Mouse (Mus musculus) kidney, embryonic 16.5 days (tissue): ENCODE measurements around the gene 1700093K21Rik. TPM values are rescaled to one million over a fixed set of nuclear protein-coding genes. Genes with fewer than 3 reads are reported as not detected.
"Not testable (repeated sequence)": the region's sequence is repeated elsewhere in the genome, so short reads cannot be mapped to it uniquely, and the experiment has no call there.

Experiments
- ATAC-seq: fragments of 200-750 bp; cut with Nextera tagmentation; 2 replicates; pipeline ENCODE4 v1.8.0; 2017; ENCODE audit warnings: moderate TSS enrichment; ENCODE audit not compliant: low FRiP score, low TSS enrichment
- H3K27ac ChIP-seq: fragments of 300-500 bp; sonication (generic); 2 replicates; pipeline ENCODE4 v1.5.1; 2014; ENCODE audit warnings: low read length
- H3K27me3 ChIP-seq: fragments of 300-500 bp; sonication (generic); 2 replicates; pipeline ENCODE4 v1.6.1; 2014; ENCODE audit warnings: low read length, control low read depth, mixed read lengths; ENCODE audit not compliant: insufficient read depth
- H3K36me3 ChIP-seq: fragments of 300-500 bp; sonication (generic); 2 replicates; pipeline ENCODE4 v1.6.1; 2014; ENCODE audit warnings: low read length, control low read depth, mixed read lengths; ENCODE audit not compliant: insufficient read depth
- H3K4me1 ChIP-seq: fragments of 300-500 bp; sonication (generic); 2 replicates; pipeline ENCODE4 v1.6.1; 2014; ENCODE audit warnings: low read length, control low read depth, mixed read lengths; ENCODE audit not compliant: insufficient read depth
- H3K4me2 ChIP-seq: fragments of 300-500 bp; sonication (generic); replicated peaks from 2 replicates; pipeline ENCODE4 v1.6.1; 2014; ENCODE audit warnings: low read depth, low read length
- H3K4me3 ChIP-seq: fragments of 300-500 bp; sonication (generic); 2 replicates; pipeline ENCODE4 v1.5.1; 2014; ENCODE audit warnings: mild to moderate bottlenecking, low read length
- H3K9ac ChIP-seq: fragments of 300-500 bp; sonication (generic); replicated peaks from 2 replicates; pipeline ENCODE4 v1.6.1; 2014; ENCODE audit warnings: low read length
- H3K9me3 ChIP-seq: fragments of 300-500 bp; sonication (generic); 2 replicates; pipeline ENCODE4 v1.6.1; 2016; ENCODE audit warnings: low read length, control low read depth
- WGBS: fragments of 180-500 bp; shearing (Covaris S2); extraction: QIAGEN DNeasy Blood & Tissue Kit; methylation state at CpG from one replicate; pipeline ENCODE4 v1.1.7; 2014; 5-methylcytosine and 5-hydroxymethylcytosine counted together
- polyA plus RNA-seq: library from polyadenylated mRNA; unstranded; fragments of >200 nt; fragmentation: Nextera tagmentation; extraction: Ambion mirVana; gene quantifications from 2 replicates; pipeline ENCODE4 v1.2.1, GENCODE M21; 2015

1700093K21Rik gene
- polyA plus RNA-seq: not detected in 2 replicates

GRCm38 (mm10) chr11:23520473-23521205 is at the start of gene 1700093K21Rik:
Gene 1700093K21Rik (minus strand): TSS chr11:23521155.
- Histone ChIP-seq H3K9ac (no peak within 1 kb of the TSS), H3K27ac (no peak within 1 kb of the TSS), H3K27me3 (no peaks in the 10 kb centered on the region), H3K36me3 (no peaks in the 10 kb centered on the region), H3K4me3 (no peak within 1 kb of the TSS), H3K4me2 (no peak within 1 kb of the TSS), H3K4me1 (no peaks in the 10 kb centered on the region), H3K9me3 (no peaks in the 10 kb centered on the region)
- no peak for ATAC-seq
- whole genome bisulfite sequencing: 54% methylated on average over 5 of the region's 5 CpGs

- H3K9me3 ChIP-seq: no peaks in the 10 kb centered on the region
- H3K4me2 ChIP-seq: no peak overlapping the region
- 92% methylated on average over 7 of the region's 7 CpGs for WGBS
- no peaks in the 10 kb centered on the region for H3K27me3 ChIP-seq
- H3K9ac ChIP-seq: no peak overlapping the region
- H3K27ac ChIP-seq: no peak overlapping the region
- H3K36me3 ChIP-seq: peaks cover 12% of the 10 kb centered on the region
- no peaks in the 10 kb centered on the region for H3K4me1 ChIP-seq
- H3K4me3 ChIP-seq: no peak overlapping the region
- no peak for ATAC-seq
Observed at GRCm38 (mm10) chr11:23570130-23570529, 49.2 kb upstream of the 1700093K21Rik start.

GRCm38 (mm10) chr11:23565761-23566160 is 44.8 kb upstream of the 1700093K21Rik start:
- H3K27ac ChIP-seq: no peak overlapping the region
- H3K9me3 ChIP-seq: no peaks in the 10 kb centered on the region
- no peak overlapping the region for H3K4me3 ChIP-seq
- H3K4me2 ChIP-seq: no peak overlapping the region
- peak; percentile 42; the same call in 1 of the 2 replicates for ATAC-seq
- no peaks in the 10 kb centered on the region for H3K4me1 ChIP-seq
- WGBS: 54% methylated on average over 6 of the region's 6 CpGs
- peaks cover 5% of the 10 kb centered on the region for H3K36me3 ChIP-seq
- no peaks in the 10 kb centered on the region for H3K27me3 ChIP-seq
- H3K9ac ChIP-seq: no peak overlapping the region

GRCm38 (mm10) chr11:23557039-23557630 is 36.2 kb upstream of the 1700093K21Rik start:
- no peaks in the 10 kb centered on the region for H3K9me3 ChIP-seq

GRCm38 (mm10) chr11:23537446-23537845 is 16.5 kb upstream of the 1700093K21Rik start:
- Histone ChIP-seq H3K36me3 (no peaks in the 10 kb centered on the region), H3K4me3 (no peak overlapping the region), H3K9ac (no peak overlapping the region), H3K4me2 (no peak overlapping the region), H3K4me1 (no peaks in the 10 kb centered on the region), H3K9me3 (no peaks in the 10 kb centered on the region), H3K27ac (no peak overlapping the region), H3K27me3 (no peaks in the 10 kb centered on the region)
- ATAC-seq: no peak
- WGBS: 86% methylated on average over 2 of the region's 2 CpGs

More at GRCm38 (mm10) chr11:23557039-23557630, 36.2 kb upstream of the 1700093K21Rik start:
- Histone ChIP-seq H3K9ac (no peak overlapping the region), H3K4me1 (no peaks in the 10 kb centered on the region), H3K27me3 (no peaks in the 10 kb centered on the region), H3K4me3 (no peak overlapping the region), H3K4me2 (no peak overlapping the region), H3K27ac (no peak overlapping the region), H3K36me3 (no peaks in the 10 kb centered on the region)
- whole genome bisulfite sequencing: 55% methylated on average over 6 of the region's 6 CpGs
- ATAC-seq: no peak

- WGBS: 75% methylated on average over 3 of the region's 3 CpGs
- no peak overlapping the region for H3K4me2 ChIP-seq
- no peak overlapping the region for H3K4me3 ChIP-seq
- no peaks in the 10 kb centered on the region for H3K4me1 ChIP-seq
- H3K36me3 ChIP-seq: no peaks in the 10 kb centered on the region
- H3K9me3 ChIP-seq: no peaks in the 10 kb centered on the region
- no peak for ATAC-seq
- no peaks in the 10 kb centered on the region for H3K27me3 ChIP-seq
- no peak overlapping the region for H3K27ac ChIP-seq
- no peak overlapping the region for H3K9ac ChIP-seq
Observed at GRCm38 (mm10) chr11:23518981-23519380, 2.0 kb downstream of the 1700093K21Rik start.

GRCm38 (mm10) chr11:23515315-23515714 is 5.6 kb downstream of the 1700093K21Rik start:
- no peak for ATAC-seq
- 76% methylated on average over 2 of the region's 2 CpGs for WGBS
- Histone ChIP-seq H3K27ac (no peak overlapping the region), H3K9me3 (no peaks in the 10 kb centered on the region), H3K27me3 (no peaks in the 10 kb centered on the region), H3K4me3 (no peak overlapping the region), H3K4me2 (no peak overlapping the region), H3K4me1 (no peaks in the 10 kb centered on the region), H3K9ac (no peak overlapping the region), H3K36me3 (no peaks in the 10 kb centered on the region)

GRCm38 (mm10) chr11:23514785-23515184 is 6.2 kb downstream of the 1700093K21Rik start:
- H3K27ac ChIP-seq, H3K9me3 ChIP-seq, H3K4me3 ChIP-seq, H3K9ac ChIP-seq, H3K4me1 ChIP-seq, H3K4me2 ChIP-seq, ATAC-seq, H3K27me3 ChIP-seq, H3K36me3 ChIP-seq: not testable (repeated sequence)
- WGBS: 26% methylated on average over 3 of the region's 4 CpGs

- WGBS: 77% methylated on average over 5 of the region's 5 CpGs
- not testable (repeated sequence) for H3K36me3 ChIP-seq
Observed at GRCm38 (mm10) chr11:23504801-23505200, 16.2 kb downstream of the 1700093K21Rik start.

GRCm38 (mm10) chr11:23498609-23499008 is 22.3 kb downstream of the 1700093K21Rik start:
- WGBS: 66% methylated on average over 5 of the region's 5 CpGs
- Histone ChIP-seq H3K27ac (peak overlapping the region; percentile 72), H3K9ac (peak overlapping the region; percentile 71), H3K9me3 (no peaks in the 10 kb centered on the region), H3K36me3 (peaks cover 11% of the 10 kb centered on the region), H3K27me3 (no peaks in the 10 kb centered on the region), H3K4me2 (peak overlapping the region; percentile 69), H3K4me1 (peaks cover 20% of the 10 kb centered on the region), H3K4me3 (peak overlapping the region; percentile 50)
- ATAC-seq: no peak

More at GRCm38 (mm10) chr11:23504801-23505200, 16.2 kb downstream of the 1700093K21Rik start:
- H3K27me3 ChIP-seq, H3K4me1 ChIP-seq, H3K27ac ChIP-seq, H3K9ac ChIP-seq, H3K4me3 ChIP-seq, H3K9me3 ChIP-seq, ATAC-seq, H3K4me2 ChIP-seq: not testable (repeated sequence)
